Mouse (Mus musculus) midbrain, embryonic 14.5 days (tissue): ENCODE results near the gene Uchl4. TPM values are rescaled to one million over a fixed set of nuclear protein-coding genes. Genes with fewer than 3 reads are reported as not detected.

Experiments used
- microRNA-seq: library from miRNA; unstranded; fragments of <30 nt; microRNA quantifications from one replicate; pipeline ENCODE4, GENCODE M21; 2016
- polyA plus RNA-seq: library from polyadenylated mRNA; unstranded; fragments of >200 nt; fragmentation: Nextera tagmentation; extraction: Ambion mirVana; gene quantifications from 2 replicates; pipeline ENCODE4 v1.2.1, GENCODE M21; 2014

The Uchl4 gene
- polyA plus RNA-seq, 1 experiment from 2014 or later = 2.9 TPM

Small RNA genes lying within 50 kb of the gene (microRNA-seq; reads per million reads assigned to microRNA genes)
- gene Gm24106 = not detected

Other genes with a start within 250 kb of the Uchl4 start
- 0.67 and 2.0 TPM in 2 replicates for gene Smad6, start 213.1 kb upstream of the Uchl4 start, polyA plus RNA-seq
- not detected in 2 replicates for gene Lctl, start 118.1 kb upstream of the Uchl4 start, polyA plus RNA-seq
- 2.3 and 6.8 TPM in 2 replicates for gene Zwilch, start 62.1 kb upstream of the Uchl4 start, polyA plus RNA-seq
- 640 and 695 TPM in 2 replicates for gene Rpl4, start 61.8 kb upstream of the Uchl4 start, polyA plus RNA-seq
- gene Snapc5, start 55.9 kb upstream of the Uchl4 start, polyA plus RNA-seq = 25.6 and 29.7 TPM in 2 replicates
- 46.4 and 50.7 TPM in 2 replicates for gene Map2k1, start 18.4 kb downstream of the Uchl4 start, polyA plus RNA-seq
- gene Tipin, start 46.4 kb downstream of the Uchl4 start, polyA plus RNA-seq = 79.8 and 103 TPM in 2 replicates
- gene Dis3l, start 106.1 kb downstream of the Uchl4 start, polyA plus RNA-seq = 17.1 and 23.9 TPM in 2 replicates
- gene Megf11, start 150.4 kb downstream of the Uchl4 start, polyA plus RNA-seq = 17.1 and 18.6 TPM in 2 replicates